Mouse (Mus musculus): ENCODE data around the gene Slc5a10. TPM values are rescaled to one million over a fixed set of nuclear protein-coding genes. Genes with fewer than 3 reads are reported as not detected.
A peak's percentile ranks its signal among the peaks of the same experiment; 100 is the strongest.
"Not testable (repeated sequence)": the region's sequence is repeated elsewhere in the genome, so short reads cannot be mapped to it uniquely, and the experiment has no call there.

The Slc5a10 gene
- total and polyA plus RNA-seq, 3 experiments, result 0.07 to 0.24 (median 0.14) TPM

- no peak for DNase-seq
Measured at GRCm38 (mm10) chr11:61649626-61650025, 71.0 kb downstream of the Slc5a10 start.

- no peak for DNase-seq
Measured at GRCm38 (mm10) chr11:61649163-61649580, 71.5 kb downstream of the Slc5a10 start.

GRCm38 (mm10) chr11:61648749-61649115 lies 71.9 kb downstream of the Slc5a10 start:
- DNase-seq, result no peak

- peak; percentile 47 for DNase-seq
Measured at GRCm38 (mm10) chr11:61647956-61648748, 72.5 kb downstream of the Slc5a10 start.

GRCm38 (mm10) chr11:61647110-61647910 lies 73.3 kb downstream of the Slc5a10 start:
- DNase-seq, result peak; percentile 18

GRCm38 (mm10) chr11:61646499-61647039 lies 74.1 kb downstream of the Slc5a10 start:
- no peak for DNase-seq

- DNase-seq, result no peak
Measured at GRCm38 (mm10) chr11:61645357-61645857, 75.2 kb downstream of the Slc5a10 start.

GRCm38 (mm10) chr11:61644576-61645326 lies 75.9 kb downstream of the Slc5a10 start:
- peak; percentile 16 for DNase-seq

- no peak for DNase-seq
Measured at GRCm38 (mm10) chr11:61643184-61643961, 77.3 kb downstream of the Slc5a10 start.

GRCm38 (mm10) chr11:61642106-61642505 lies 78.5 kb downstream of the Slc5a10 start:
- DNase-seq, result no peak

GRCm38 (mm10) chr11:61640585-61640984 lies 80.0 kb downstream of the Slc5a10 start:
- not testable (repeated sequence) for DNase-seq

GRCm38 (mm10) chr11:61639601-61640177 lies 80.9 kb downstream of the Slc5a10 start:
- no peak for DNase-seq

GRCm38 (mm10) chr11:61638764-61639536 lies 81.7 kb downstream of the Slc5a10 start:
- no peak for DNase-seq

- no peak for DNase-seq
Measured at GRCm38 (mm10) chr11:61637856-61638255, 82.8 kb downstream of the Slc5a10 start.

GRCm38 (mm10) chr11:61637413-61637812 lies 83.2 kb downstream of the Slc5a10 start:
- no peak for DNase-seq

GRCm38 (mm10) chr11:61636309-61636708 lies 84.3 kb downstream of the Slc5a10 start:
- not testable (repeated sequence) for DNase-seq

- no peak for DNase-seq
Measured at GRCm38 (mm10) chr11:61629621-61630020, 91.0 kb downstream of the Slc5a10 start.

GRCm38 (mm10) chr11:61626509-61626908 lies 94.1 kb downstream of the Slc5a10 start:
- DNase-seq, result no peak

- no peak for DNase-seq
Measured at GRCm38 (mm10) chr11:61625136-61625535, 95.5 kb downstream of the Slc5a10 start.

Data from adrenal gland, adult 2 months (tissue).